Mouse (Mus musculus) heart, postnatal 4 days (tissue): ENCODE results near the gene Ubp1. TPM values are rescaled to one million over a fixed set of nuclear protein-coding genes. Genes with fewer than 3 reads are reported as not detected.

ENCODE experiments used
- DNase-seq: peaks from one replicate; pipeline ENCODE4 v3.0.0; 2021
- total RNA-seq, 2 experiments: library from RNA; stranded (reverse); gene quantifications; 2 replicates each; pipeline ENCODE4 v1.2.3; 2021

The Ubp1 gene
- total RNA-seq, 2 experiments from 2014 or later = 39.1 to 39.8 TPM

- DNase-seq = no peak
Measured at GRCm38 (mm10) chr9:114016402-114016801, 85.7 kb downstream of the Ubp1 start.

GRCm38 (mm10) chr9:114019012-114019762 lies 88.5 kb downstream of the Ubp1 start:
- no peak for DNase-seq

- no peak for DNase-seq
Measured at GRCm38 (mm10) chr9:114022141-114022540, 91.4 kb downstream of the Ubp1 start.

- no peak for DNase-seq
Measured at GRCm38 (mm10) chr9:114025182-114025581, 94.4 kb downstream of the Ubp1 start.

- no peak for DNase-seq
Measured at GRCm38 (mm10) chr9:114025846-114026245, 95.1 kb downstream of the Ubp1 start.

GRCm38 (mm10) chr9:114026261-114026934 lies 95.7 kb downstream of the Ubp1 start:
- peak; percentile 82 for DNase-seq

Other genes with a start within 250 kb of the Ubp1 start
- 10 to 100 TPM; 92.7 to 96.5 TPM for gene Pdcd6ip, start 222.7 kb upstream of the Ubp1 start, total RNA-seq
- 10 to 100 TPM; 44.5 to 48.5 TPM for gene Clasp2, start 189.5 kb upstream of the Ubp1 start, total RNA-seq
- 1 to 10 TPM; 3.3 to 3.6 TPM for gene Fbxl2, start 115.3 kb downstream of the Ubp1 start, total RNA-seq
- gene Susd5, start 126.2 kb downstream of the Ubp1 start, total RNA-seq = under 1 TPM; 0.52 to 0.69 TPM